Mouse (Mus musculus) limb, embryonic 14.5 days (tissue): ENCODE measurements around the gene Ncbp1. TPM values are rescaled to one million over a fixed set of nuclear protein-coding genes. Genes with fewer than 3 reads are reported as not detected.

Experiments used
- ATAC-seq: fragments of 200-750 bp; cut with Nextera tagmentation; 2 replicates; pipeline ENCODE4 v1.8.0; 2017; ENCODE audit warnings: low read depth, moderate number of reproducible peaks, moderate TSS enrichment; ENCODE audit not compliant: low FRiP score
- DNase-seq: peaks from one replicate; pipeline ENCODE4 v3.0.0-alpha.2; 2015; ENCODE audit warnings: low spot score
- H3K27ac ChIP-seq: fragments of 300-500 bp; sonication (generic); replicated peaks from 2 replicates; pipeline ENCODE4 v1.5.1; 2014; ENCODE audit warnings: low read depth, mild to moderate bottlenecking, low read length, moderate library complexity, mixed read lengths
- H3K27me3 ChIP-seq: fragments of 300-500 bp; sonication (generic); 2 replicates; pipeline ENCODE4 v1.6.1; 2014; ENCODE audit warnings: low read length, mixed read lengths; ENCODE audit not compliant: control insufficient read depth, insufficient read depth
- H3K36me3 ChIP-seq: fragments of 300-500 bp; sonication (generic); 2 replicates; pipeline ENCODE4 v1.6.1; 2014; ENCODE audit warnings: mild to moderate bottlenecking, low read length, moderate library complexity, mixed read lengths; ENCODE audit not compliant: control insufficient read depth, insufficient read depth
- H3K4me1 ChIP-seq: fragments of 300-500 bp; sonication (generic); 2 replicates; pipeline ENCODE4 v1.6.1; 2014; ENCODE audit warnings: antibody characterized with exemption, low read length, mixed read lengths; ENCODE audit not compliant: control insufficient read depth, insufficient read depth
- H3K4me2 ChIP-seq: fragments of 300-500 bp; sonication (generic); replicated peaks from 2 replicates; pipeline ENCODE4 v1.6.1; 2014; ENCODE audit warnings: low read depth, mild to moderate bottlenecking, low read length, moderate library complexity; ENCODE audit not compliant: severe bottlenecking
- H3K4me3 ChIP-seq: fragments of 300-500 bp; sonication (generic); replicated peaks from 2 replicates; pipeline ENCODE4 v1.5.1; 2014; ENCODE audit warnings: low read length
- H3K9ac ChIP-seq: fragments of 300-500 bp; sonication (generic); 2 replicates; pipeline ENCODE4 v1.6.1; 2014; ENCODE audit warnings: mild to moderate bottlenecking, low read depth, low read length, moderate library complexity; ENCODE audit not compliant: severe bottlenecking
- H3K9me3 ChIP-seq: fragments of 300-500 bp; sonication (generic); 2 replicates; pipeline ENCODE4 v1.6.1; 2016; ENCODE audit warnings: low read length; ENCODE audit not compliant: control insufficient read depth
- POLR2A ChIP-seq: fragments of 200-500 bp; IDR thresholded peaks from 2 replicates; pipeline ENCODE4 v1.8.0; 2012; ENCODE audit warnings: inconsistent platforms, mild to moderate bottlenecking, moderate library complexity, borderline replicate concordance; ENCODE audit not compliant: insufficient read depth, insufficient read length; ENCODE audit errors: extremely low read depth
- WGBS: fragments of 180-500 bp; shearing (Covaris S2); extraction: QIAGEN DNeasy Blood & Tissue Kit; methylation state at CpG from one replicate; pipeline ENCODE4 v1.1.7; 2014; 5-methylcytosine and 5-hydroxymethylcytosine counted together
- polyA plus RNA-seq, 2 experiments: library from polyadenylated mRNA; depleted of rRNA in 1 of 2; stranded (reverse) in 1 of 2; unstranded in 1 of 2; fragments of >200 nt; fragmentation: Nextera tagmentation in 1 of 2; extraction: Ambion mirVana in 1 of 2; gene quantifications; 2 replicates each; pipeline versions ENCODE4 v1.2.1 to v1.2.3; 2012 to 2014

The Ncbp1 gene
- polyA plus RNA-seq, 2 experiments: 74.0 to 75.2 TPM

- no peak overlapping the region for H3K27ac ChIP-seq
- ATAC-seq: no peak
- no peak overlapping the region for H3K4me3 ChIP-seq
- H3K4me1 ChIP-seq: peaks cover 5% of the 10 kb centered on the region; the same call in 1 of the 2 replicates
- H3K4me2 ChIP-seq: no peak overlapping the region
- no peak for TF ChIP-seq POLR2A
- H3K9ac ChIP-seq: no peak overlapping the region
- H3K9me3 ChIP-seq: no peaks in the 10 kb centered on the region
- 91% methylated on average over 3 of the region's 3 CpGs for WGBS
- H3K36me3 ChIP-seq: no peaks in the 10 kb centered on the region
- DNase-seq: no peak
- no peaks in the 10 kb centered on the region for H3K27me3 ChIP-seq
Measured at GRCm38 (mm10) chr4:46095826-46096159, 42.6 kb upstream of the Ncbp1 start.

- 83% methylated on average over 7 of the region's 7 CpGs for WGBS
- DNase-seq (no peak), ATAC-seq (no peak)
- Histone ChIP-seq H3K27ac (no peak overlapping the region), H3K4me2 (no peak overlapping the region), H3K36me3 (no peaks in the 10 kb centered on the region), H3K9me3 (no peaks in the 10 kb centered on the region), H3K4me1 (peaks cover 10% of the 10 kb centered on the region; the same call in 1 of the 2 replicates), H3K27me3 (no peaks in the 10 kb centered on the region), H3K4me3 (no peak overlapping the region), H3K9ac (no peak overlapping the region)
- TF ChIP-seq POLR2A: no peak
Measured at GRCm38 (mm10) chr4:46096546-46096945, 41.9 kb upstream of the Ncbp1 start.

DNA sequence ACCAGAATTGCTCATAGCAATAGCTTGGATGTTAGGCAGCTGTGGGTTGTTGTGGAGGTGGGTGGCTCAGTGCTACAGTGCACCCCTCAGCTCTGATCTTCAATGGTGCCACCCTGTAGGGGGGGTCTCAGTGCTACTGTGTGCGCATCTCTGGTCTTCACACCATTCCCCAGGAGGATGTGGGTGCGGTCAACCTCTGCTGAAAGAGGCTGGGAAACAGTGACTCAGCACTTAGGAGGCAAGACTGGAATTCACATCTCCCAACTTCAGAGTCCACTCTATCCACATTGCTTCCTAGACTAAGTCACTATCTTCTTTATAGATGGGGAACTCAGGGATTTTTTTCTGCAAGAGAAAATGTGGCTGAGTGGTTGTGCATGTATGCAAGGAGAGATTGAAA lies 40.8 kb upstream of the Ncbp1 start:
- Histone ChIP-seq H3K27me3 (no peaks in the 10 kb centered on the region), H3K4me1 (peaks cover 10% of the 10 kb centered on the region; the same call in 1 of the 2 replicates), H3K36me3 (no peaks in the 10 kb centered on the region), H3K27ac (no peak overlapping the region), H3K9ac (no peak overlapping the region), H3K4me3 (no peak overlapping the region), H3K4me2 (no peak overlapping the region), H3K9me3 (no peaks in the 10 kb centered on the region)
- ATAC-seq (no peak), DNase-seq (no peak)
- 100% methylated on average over 2 of the region's 2 CpGs for WGBS
- TF ChIP-seq POLR2A: no peak

DNA sequence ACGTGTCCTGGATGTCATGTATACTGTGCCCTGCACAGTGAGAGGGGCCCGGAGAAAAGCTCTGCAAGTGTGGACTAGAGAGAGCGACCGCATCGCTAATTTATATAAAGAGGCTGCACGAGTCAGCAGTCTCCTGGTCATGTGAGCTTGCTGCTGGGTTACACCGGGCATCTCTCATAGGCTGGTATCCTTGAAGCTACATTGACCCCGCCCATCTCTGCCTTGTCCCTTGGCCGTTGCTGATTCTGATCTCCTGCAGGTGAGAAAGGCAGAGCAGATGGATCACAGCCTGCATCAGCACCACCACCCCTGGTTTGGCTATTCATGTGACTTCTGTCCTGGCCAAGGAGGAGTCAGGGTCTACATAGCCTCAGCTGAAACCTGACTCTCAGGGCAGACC lies 39.3 kb upstream of the Ncbp1 start:
- ATAC-seq (no peak), DNase-seq (no peak)
- H3K9me3 ChIP-seq: no peaks in the 10 kb centered on the region
- no peak for TF ChIP-seq POLR2A
- H3K4me1 ChIP-seq: peaks cover 10% of the 10 kb centered on the region; the same call in 1 of the 2 replicates
- H3K27me3 ChIP-seq: no peaks in the 10 kb centered on the region
- no peak overlapping the region for H3K27ac ChIP-seq
- H3K36me3 ChIP-seq: no peaks in the 10 kb centered on the region
- no peak overlapping the region for H3K9ac ChIP-seq
- H3K4me3 ChIP-seq: no peak overlapping the region
- no peak overlapping the region for H3K4me2 ChIP-seq
- 69% methylated on average over 9 of the region's 9 CpGs for WGBS

DNA sequence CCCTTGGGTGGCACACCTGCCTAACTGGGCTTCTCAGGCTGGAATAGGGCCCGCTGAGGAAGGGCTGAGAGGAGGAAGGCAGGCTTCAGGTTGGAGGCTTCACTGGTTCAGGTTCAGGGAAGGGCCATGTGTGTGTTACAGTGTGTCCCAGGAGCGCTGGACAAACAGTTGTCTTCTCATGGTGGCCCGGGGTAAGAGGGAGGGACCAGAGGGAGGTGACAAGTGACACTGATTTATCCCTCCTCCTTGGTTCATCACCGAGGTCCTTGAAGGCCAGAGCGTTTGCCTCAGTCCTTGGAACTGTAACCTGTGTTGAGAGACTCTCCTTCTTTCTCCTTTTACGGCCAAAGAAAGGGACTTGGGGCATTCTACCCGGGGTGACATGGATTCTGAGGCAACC lies 37.9 kb upstream of the Ncbp1 start:
- TF ChIP-seq POLR2A: no peak
- H3K4me3 ChIP-seq: no peak overlapping the region
- peaks cover 10% of the 10 kb centered on the region; the same call in 1 of the 2 replicates for H3K4me1 ChIP-seq
- H3K4me2 ChIP-seq: no peak overlapping the region
- no peaks in the 10 kb centered on the region for H3K27me3 ChIP-seq
- ATAC-seq (no peak), DNase-seq (no peak)
- WGBS: 54% methylated on average over 6 of the region's 7 CpGs
- no peaks in the 10 kb centered on the region for H3K9me3 ChIP-seq
- H3K27ac ChIP-seq: no peak overlapping the region
- H3K9ac ChIP-seq: no peak overlapping the region
- H3K36me3 ChIP-seq: no peaks in the 10 kb centered on the region

GRCm38 (mm10) chr4:46101211-46101711 lies 37.2 kb upstream of the Ncbp1 start:
- WGBS: 8% methylated on average over 14 of the region's 14 CpGs
- no peak for DNase-seq
- no peak overlapping the region for H3K4me3 ChIP-seq

More at GRCm38 (mm10) chr4:46101211-46101711, 37.2 kb upstream of the Ncbp1 start:
- Histone ChIP-seq H3K36me3 (no peaks in the 10 kb centered on the region), H3K4me1 (peaks cover 10% of the 10 kb centered on the region; the same call in 1 of the 2 replicates), H3K9me3 (no peaks in the 10 kb centered on the region), H3K9ac (no peak overlapping the region), H3K27ac (peak overlapping the region; percentile 20; the same call in 1 of the 2 replicates), H3K27me3 (no peaks in the 10 kb centered on the region), H3K4me2 (no peak overlapping the region)
- peak; percentile 77 for ATAC-seq
- TF ChIP-seq POLR2A: no peak
